Mouse (Mus musculus): ENCODE measurements around the gene Atg10.

The Atg10 gene

GRCm38 (mm10) chr13:91093610-91094009 lies 130.2 kb downstream of the Atg10 start:
- 0 out of 2 replicates have a peak, but pooled peaks cover 4% of the 10 kb centered on the region for H3K4me1 ChIP-seq (replicated peaks; ENCODE audit: low read depth, low read length)
- H3K4me3 ChIP-seq (replicated peaks; ENCODE audit: low read length) = no peak overlapping the region
- TF ChIP-seq NANOG (IDR thresholded peaks at IDR 0.05; ENCODE audit: borderline replicate concordance, low read length) (no peak), CTCF (conservative IDR thresholded peaks at IDR 0.05; ENCODE audit: low read length) (no peak), POU5F1 (IDR thresholded peaks at IDR 0.05; ENCODE audit: borderline replicate concordance, low read length) (no peak)
- H3K27me3 ChIP-seq (ENCODE audit: insufficient read depth, low read length) = no peaks in the 10 kb centered on the region
- H3K36me3 ChIP-seq (ENCODE audit: insufficient read depth, low read length) = no peaks in the 10 kb centered on the region
- no peaks in the 10 kb centered on the region for H3K9me3 ChIP-seq (ENCODE audit: low read length)

GRCm38 (mm10) chr13:91093162-91093561 lies 130.6 kb downstream of the Atg10 start:
- TF ChIP-seq POU5F1 (IDR thresholded peaks at IDR 0.05; ENCODE audit: borderline replicate concordance, low read length) (no peak), CTCF (conservative IDR thresholded peaks at IDR 0.05; ENCODE audit: low read length) (peak; percentile 44)
- 0 out of 2 replicates have a peak, but pooled peaks cover 4% of the 10 kb centered on the region for H3K4me1 ChIP-seq (replicated peaks; ENCODE audit: low read depth, low read length)
- H3K36me3 ChIP-seq (ENCODE audit: insufficient read depth, low read length) = no peaks in the 10 kb centered on the region
- H3K9me3 ChIP-seq (ENCODE audit: low read length) = no peaks in the 10 kb centered on the region
- H3K4me3 ChIP-seq (replicated peaks; ENCODE audit: low read length) = no peak overlapping the region
- H3K27me3 ChIP-seq (ENCODE audit: insufficient read depth, low read length) = no peaks in the 10 kb centered on the region

DNA sequence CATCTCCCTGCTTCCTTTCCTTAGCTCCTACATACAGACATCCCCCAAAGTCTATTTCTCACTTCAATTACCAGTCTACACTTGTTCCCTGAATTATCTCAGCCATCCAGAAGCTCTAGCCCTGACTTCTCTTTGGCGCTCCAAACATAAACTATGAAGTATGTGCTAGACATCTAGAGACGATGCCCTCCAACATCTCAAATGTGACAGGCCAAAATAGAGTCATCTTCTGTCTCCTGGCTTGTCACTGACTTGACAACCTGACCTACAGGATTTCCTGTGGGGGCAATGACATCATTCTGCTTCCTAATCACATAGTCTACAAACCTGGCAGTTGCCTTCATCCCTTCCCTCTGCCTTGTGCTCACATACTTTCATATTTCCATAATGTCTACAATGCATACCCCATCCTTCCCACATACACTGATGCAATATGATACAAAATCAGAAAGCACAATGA lies 132.0 kb downstream of the Atg10 start:
- TF ChIP-seq POU5F1 (IDR thresholded peaks at IDR 0.05; ENCODE audit: borderline replicate concordance, low read length) = no peak
- TF ChIP-seq NANOG (IDR thresholded peaks at IDR 0.05; ENCODE audit: borderline replicate concordance, low read length) = no peak
- TF ChIP-seq CTCF (conservative IDR thresholded peaks at IDR 0.05; ENCODE audit: low read length) = no peak
- H3K36me3 ChIP-seq (ENCODE audit: insufficient read depth, low read length) = no peaks in the 10 kb centered on the region
- 0 out of 2 replicates have a peak, but pooled peaks cover 4% of the 10 kb centered on the region for H3K4me1 ChIP-seq (replicated peaks; ENCODE audit: low read depth, low read length)
- no peak overlapping the region for H3K4me3 ChIP-seq (replicated peaks; ENCODE audit: low read length)
- no peaks in the 10 kb centered on the region for H3K27me3 ChIP-seq (ENCODE audit: insufficient read depth, low read length)
- no peaks in the 10 kb centered on the region for H3K9me3 ChIP-seq (ENCODE audit: low read length)

GRCm38 (mm10) chr13:91090861-91091730 lies 132.7 kb downstream of the Atg10 start:
- no peak for TF ChIP-seq POU5F1 (IDR thresholded peaks at IDR 0.05; ENCODE audit: borderline replicate concordance, low read length)
- TF ChIP-seq CTCF (conservative IDR thresholded peaks at IDR 0.05; ENCODE audit: low read length) = no peak
- no peak for TF ChIP-seq NANOG (IDR thresholded peaks at IDR 0.05; ENCODE audit: borderline replicate concordance, low read length)
- Histone ChIP-seq H3K4me3 (replicated peaks; ENCODE audit: low read length) (no peak overlapping the region), H3K27me3 (ENCODE audit: insufficient read depth, low read length) (no peaks in the 10 kb centered on the region), H3K36me3 (ENCODE audit: insufficient read depth, low read length) (no peaks in the 10 kb centered on the region), H3K9me3 (ENCODE audit: low read length) (no peaks in the 10 kb centered on the region), H3K4me1 (replicated peaks; ENCODE audit: low read depth, low read length) (0 out of 2 replicates have a peak, but pooled peaks cover 4% of the 10 kb centered on the region)

DNA sequence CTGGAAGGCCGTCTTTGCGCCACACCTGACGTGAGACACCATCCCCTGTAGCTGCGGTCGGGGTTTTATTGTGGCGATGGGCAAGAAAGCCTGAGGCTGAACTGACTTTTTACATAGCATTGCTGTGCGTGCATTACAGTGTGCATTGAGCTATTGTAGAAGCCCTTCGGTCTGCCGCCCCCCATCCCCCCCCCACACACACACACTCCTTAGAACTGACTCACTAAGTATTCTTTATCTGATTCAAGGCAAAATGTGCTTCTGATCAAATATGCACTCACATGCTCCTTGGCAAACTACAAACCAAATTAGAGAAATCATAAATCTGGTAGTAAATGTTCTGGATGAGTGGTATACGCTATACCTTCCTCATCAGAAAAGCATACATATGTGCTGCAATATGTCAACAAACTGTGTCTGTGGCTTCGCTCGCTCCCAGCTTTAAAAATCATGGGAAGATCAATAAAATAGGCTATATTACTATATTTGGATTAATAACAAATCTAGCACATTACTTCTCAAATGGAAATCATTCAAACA lies 137.3 kb downstream of the Atg10 start:
- Histone ChIP-seq H3K4me3 (replicated peaks; ENCODE audit: low read length) (no peak overlapping the region), H3K36me3 (ENCODE audit: insufficient read depth, low read length) (no peaks in the 10 kb centered on the region), H3K9me3 (ENCODE audit: low read length) (no peaks in the 10 kb centered on the region), H3K27me3 (ENCODE audit: insufficient read depth, low read length) (no peaks in the 10 kb centered on the region), H3K4me1 (replicated peaks; ENCODE audit: low read depth, low read length) (no peaks in the 10 kb centered on the region)
- TF ChIP-seq CTCF (conservative IDR thresholded peaks at IDR 0.05; ENCODE audit: low read length) = no peak
- TF ChIP-seq NANOG (IDR thresholded peaks at IDR 0.05; ENCODE audit: borderline replicate concordance, low read length) = no peak
- no peak for TF ChIP-seq POU5F1 (IDR thresholded peaks at IDR 0.05; ENCODE audit: borderline replicate concordance, low read length)

DNA sequence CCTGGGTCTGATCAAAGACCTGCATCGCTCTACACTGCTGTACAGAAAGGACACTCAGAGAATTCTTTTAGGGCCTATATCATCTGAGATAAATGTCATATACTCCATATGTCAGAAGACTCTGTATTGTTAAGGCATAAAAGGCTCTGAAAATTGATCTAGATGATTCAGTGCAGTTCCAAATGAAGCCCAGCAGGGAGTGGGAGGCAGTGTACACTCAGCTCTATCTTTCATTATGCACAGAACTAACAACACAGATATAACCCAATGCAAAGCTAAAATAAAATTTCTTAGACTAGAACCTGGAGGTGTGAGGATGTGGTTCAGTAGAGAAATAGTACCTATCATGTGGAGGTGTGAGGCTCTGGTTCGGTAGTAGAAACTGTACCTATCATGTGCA lies 151.4 kb downstream of the Atg10 start:
- TF ChIP-seq NANOG (IDR thresholded peaks at IDR 0.05; ENCODE audit: borderline replicate concordance, low read length) (no peak), POU5F1 (IDR thresholded peaks at IDR 0.05; ENCODE audit: borderline replicate concordance, low read length) (no peak), CTCF (conservative IDR thresholded peaks at IDR 0.05; ENCODE audit: low read length) (no peak)
- no peaks in the 10 kb centered on the region for H3K4me1 ChIP-seq (replicated peaks; ENCODE audit: low read depth, low read length)
- no peaks in the 10 kb centered on the region for H3K27me3 ChIP-seq (ENCODE audit: insufficient read depth, low read length)
- no peaks in the 10 kb centered on the region for H3K9me3 ChIP-seq (ENCODE audit: low read length)
- H3K36me3 ChIP-seq (ENCODE audit: insufficient read depth, low read length) = no peaks in the 10 kb centered on the region
- H3K4me3 ChIP-seq (replicated peaks; ENCODE audit: low read length) = no peak overlapping the region

GRCm38 (mm10) chr13:91060871-91061270 lies 162.9 kb downstream of the Atg10 start:
- TF ChIP-seq POU5F1 (IDR thresholded peaks at IDR 0.05; ENCODE audit: borderline replicate concordance, low read length) (no peak), CTCF (conservative IDR thresholded peaks at IDR 0.05; ENCODE audit: low read length) (no peak), NANOG (IDR thresholded peaks at IDR 0.05; ENCODE audit: borderline replicate concordance, low read length) (no peak)
- Histone ChIP-seq H3K9me3 (ENCODE audit: low read length) (no peaks in the 10 kb centered on the region), H3K4me3 (replicated peaks; ENCODE audit: low read length) (no peak overlapping the region), H3K36me3 (ENCODE audit: insufficient read depth, low read length) (no peaks in the 10 kb centered on the region), H3K4me1 (replicated peaks; ENCODE audit: low read depth, low read length) (no peaks in the 10 kb centered on the region), H3K27me3 (ENCODE audit: insufficient read depth, low read length) (no peaks in the 10 kb centered on the region)

DNA sequence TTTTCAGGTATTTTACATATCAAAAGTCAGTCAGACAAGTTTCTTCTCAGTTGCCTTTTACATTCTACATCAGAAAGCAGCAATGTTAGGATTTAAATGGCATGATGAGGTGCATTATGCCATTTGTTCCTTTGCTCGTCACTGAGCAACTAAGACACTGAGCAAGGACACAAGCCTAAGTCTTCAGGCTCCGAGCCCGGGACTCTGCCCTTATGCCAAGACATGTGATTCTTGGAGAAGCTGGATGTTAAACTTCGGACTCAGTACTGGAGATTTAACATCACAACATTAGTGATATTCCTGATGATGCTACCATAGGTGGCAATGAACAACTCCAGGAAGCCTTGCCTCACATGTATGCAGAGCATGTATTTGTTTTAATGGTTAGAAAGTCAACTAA lies 175.6 kb downstream of the Atg10 start:
- no peaks in the 10 kb centered on the region for H3K9me3 ChIP-seq (ENCODE audit: low read length)
- TF ChIP-seq NANOG (IDR thresholded peaks at IDR 0.05; ENCODE audit: borderline replicate concordance, low read length) = no peak
- no peak for TF ChIP-seq POU5F1 (IDR thresholded peaks at IDR 0.05; ENCODE audit: borderline replicate concordance, low read length)
- no peak for TF ChIP-seq CTCF (conservative IDR thresholded peaks at IDR 0.05; ENCODE audit: low read length)
- H3K4me3 ChIP-seq (replicated peaks; ENCODE audit: low read length) = no peak overlapping the region
- no peaks in the 10 kb centered on the region for H3K27me3 ChIP-seq (ENCODE audit: insufficient read depth, low read length)
- no peaks in the 10 kb centered on the region for H3K36me3 ChIP-seq (ENCODE audit: insufficient read depth, low read length)
- no peaks in the 10 kb centered on the region for H3K4me1 ChIP-seq (replicated peaks; ENCODE audit: low read depth, low read length)

Data from E14TG2a.4 (cell line).